Mouse (Mus musculus): ENCODE results near the gene Tirap.

GRCm38 (mm10) chr9:35238915-35239571 is 39.0 kb upstream of the Tirap start:
- TF ChIP-seq POLR2A (IDR thresholded peaks at IDR 0.05; ENCODE audit: borderline replicate concordance, extremely low read depth, insufficient read depth, insufficient read length, poor library complexity, severe bottlenecking) (no peak), CTCF (IDR thresholded peaks at IDR 0.05; ENCODE audit: borderline replicate concordance, extremely low read depth, insufficient read depth, insufficient read length) (no peak)
